Mouse (Mus musculus) liver, postnatal 0 days (tissue): ENCODE results near the gene Sypl2.

Experiments
- CTCF ChIP-seq: sonication (generic); IDR thresholded peaks from 2 replicates; pipeline ENCODE4 v1.5.1; 2016; ENCODE audit warnings: antibody characterized with exemption, low read depth
- EP300 ChIP-seq: IDR thresholded peaks from 2 replicates; pipeline ENCODE4 v1.6.1; 2016; ENCODE audit warnings: antibody characterized with exemption, low read depth, mild to moderate bottlenecking

DNA sequence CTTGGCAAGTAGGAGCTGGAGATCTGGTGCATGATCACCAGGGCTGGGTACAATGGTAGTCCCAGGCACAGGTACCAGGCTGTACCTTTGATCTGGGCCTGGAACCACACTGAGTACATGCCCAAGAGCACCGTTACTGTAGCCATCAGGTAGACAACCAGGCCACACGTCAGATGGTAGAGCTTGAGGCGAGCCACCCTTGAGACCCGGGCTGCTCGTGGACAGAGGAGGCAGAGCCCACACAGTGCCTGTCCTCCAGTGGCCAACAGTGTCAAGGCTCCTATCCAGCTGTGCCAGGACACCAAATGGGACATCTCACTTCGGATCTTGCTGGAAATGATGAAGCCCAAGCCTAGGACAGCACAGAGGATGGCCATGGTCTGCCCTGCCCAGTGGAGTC lies 27.2 kb downstream of the Sypl2 start:
- TF ChIP-seq CTCF (no peak), EP300 (no peak)
